Mouse (Mus musculus) cerebellum, postnatal 4 days (tissue): ENCODE data around the gene Rnf224.

ENCODE experiments used
- DNase-seq, 2 experiments: peaks; one replicate each; pipeline ENCODE4 v3.0.0; 2022; ENCODE audit warnings: low spot score in 2 of 2, mixed read lengths in 1 of 2

The Rnf224 gene

GRCm38 (mm10) chr2:25227406-25227805, 9.2 kb downstream of the Rnf224 start:
- no peak for DNase-seq

GRCm38 (mm10) chr2:25226864-25227263, 9.7 kb downstream of the Rnf224 start:
- peak in 1 of 2 experiments; percentile 10 for DNase-seq

- no peak for DNase-seq
Measured at GRCm38 (mm10) chr2:25225811-25226379, 10.7 kb downstream of the Rnf224 start.

GRCm38 (mm10) chr2:25224766-25225752, 11.5 kb downstream of the Rnf224 start:
- DNase-seq: peak; percentile 92 to 95

GRCm38 (mm10) chr2:25224492-25224765, 12.2 kb downstream of the Rnf224 start, which contains the start of gene Tubb4b:
Gene Tubb4b (minus strand): TSS chr2:25224702.
- DNase-seq: no peak

- DNase-seq: no peak
Measured at GRCm38 (mm10) chr2:25223681-25224491, 12.7 kb downstream of the Rnf224 start.

- no peak for DNase-seq
Measured at GRCm38 (mm10) chr2:25221331-25221772, 15.2 kb downstream of the Rnf224 start.

- DNase-seq: no peak
Measured at GRCm38 (mm10) chr2:25218445-25218844, 18.1 kb downstream of the Rnf224 start, which contains the start of gene Fam166a. Gene Fam166a (plus strand): TSS chr2:25218745.

GRCm38 (mm10) chr2:25217666-25218065, 18.9 kb downstream of the Rnf224 start:
- DNase-seq: no peak

GRCm38 (mm10) chr2:25214444-25214843, 22.1 kb downstream of the Rnf224 start, which contains the start of gene Stpg3:
Gene Stpg3 (minus strand): TSS chr2:25214637.
- DNase-seq: no peak

GRCm38 (mm10) chr2:25213266-25213865, 23.2 kb downstream of the Rnf224 start:
- DNase-seq: no peak

GRCm38 (mm10) chr2:25211121-25211670, 25.4 kb downstream of the Rnf224 start, which contains the start of gene Nelfb:
Gene Nelfb (minus strand): TSS chr2:25211489.
- peak; percentile 78 to 88 for DNase-seq

- DNase-seq: no peak
Measured at GRCm38 (mm10) chr2:25210686-25211085, 25.9 kb downstream of the Rnf224 start.

GRCm38 (mm10) chr2:25207593-25207992, 29.0 kb downstream of the Rnf224 start:
- DNase-seq: no peak

- DNase-seq: no peak
Measured at GRCm38 (mm10) chr2:25203631-25204214, 32.9 kb downstream of the Rnf224 start.

GRCm38 (mm10) chr2:25200631-25201030, 36.0 kb downstream of the Rnf224 start:
- no peak for DNase-seq

GRCm38 (mm10) chr2:25197946-25198345, 38.6 kb downstream of the Rnf224 start:
- DNase-seq: no peak

- DNase-seq: no peak
Measured at GRCm38 (mm10) chr2:25197191-25197590, 39.4 kb downstream of the Rnf224 start.

- no peak for DNase-seq
Measured at GRCm38 (mm10) chr2:25196172-25196954, 40.2 kb downstream of the Rnf224 start, which contains the start of gene Tor4a. Gene Tor4a (minus strand): TSS chr2:25196886.
